Mouse (Mus musculus) liver, adult 2 months (tissue): ENCODE data around the gene Prss32.

ENCODE experiments used
- CTCF ChIP-seq: fragments of 200-500 bp; IDR thresholded peaks from 2 replicates; pipeline ENCODE4 v1.5.1; 2011; ENCODE audit warnings: low read depth, low read length, control low read depth
- POLR2A ChIP-seq: fragments of 200-500 bp; IDR thresholded peaks from 2 replicates; pipeline ENCODE4 v1.6.1; 2011; ENCODE audit warnings: low read length, control low read depth; ENCODE audit not compliant: insufficient read depth; ENCODE audit errors: extremely low read depth

- no peak for TF ChIP-seq CTCF
- no peak for TF ChIP-seq POLR2A
Observed at GRCm38 (mm10) chr17:23825591-23825990, 18.1 kb upstream of the Prss32 start.
